Mouse (Mus musculus) heart, embryonic 11.5 days (tissue): Measurements from ENCODE around the gene Chchd10. TPM values are rescaled to one million over a fixed set of nuclear protein-coding genes. Genes with fewer than 3 reads are reported as not detected.

Experiments used
- polyA plus RNA-seq: library from polyadenylated mRNA; unstranded; fragments of >200 nt; fragmentation: Nextera tagmentation; extraction: Ambion mirVana; gene quantifications from 2 replicates; pipeline ENCODE4 v1.2.1, GENCODE M21; 2014

Chchd10 gene
- polyA plus RNA-seq, 1 experiment from 2014 or later = 414 TPM

Other genes starting within 250 kb of the Chchd10 start
- gene Cabin1, start 168.8 kb upstream of the Chchd10 start, polyA plus RNA-seq = 18.5 and 28.6 TPM in 2 replicates
- 41.1 and 44.4 TPM in 2 replicates for gene Ddt, start 159.7 kb upstream of the Chchd10 start, polyA plus RNA-seq
- gene Gm20441, start 152.2 kb upstream of the Chchd10 start, polyA plus RNA-seq = not detected in 2 replicates
- 3.0 and 3.4 TPM in 2 replicates for gene Gstt3, start 151.7 kb upstream of the Chchd10 start, polyA plus RNA-seq
- gene Gstt1, start 134.5 kb upstream of the Chchd10 start, polyA plus RNA-seq = 4.3 and 5.1 TPM in 2 replicates
- not detected in 2 replicates for gene Gstt4, start 110.6 kb upstream of the Chchd10 start, polyA plus RNA-seq
- 8.7 and 8.8 TPM in 2 replicates for gene Gstt2, start 95.7 kb upstream of the Chchd10 start, polyA plus RNA-seq
- gene Mif, start 72.9 kb upstream of the Chchd10 start, polyA plus RNA-seq = 2,705 and 2,898 TPM in 2 replicates
- 2.4 and 3.4 TPM in 2 replicates for gene Derl3, start 39.7 kb upstream of the Chchd10 start, polyA plus RNA-seq
- 131 and 139 TPM in 2 replicates for gene Smarcb1, start 11.5 kb upstream of the Chchd10 start, polyA plus RNA-seq
- gene Mmp11, start 3.4 kb downstream of the Chchd10 start, polyA plus RNA-seq = 17.5 and 26.0 TPM in 2 replicates
- gene Gm867, start 7.5 kb downstream of the Chchd10 start, polyA plus RNA-seq = 2.3 and 2.8 TPM in 2 replicates
- gene Vpreb3, start 9.9 kb downstream of the Chchd10 start, polyA plus RNA-seq = 0.89 and 0.92 TPM in 2 replicates
- 0.18 TPM in 1 of 2 replicates, not detected in the other for gene Gm5134, start 21.4 kb downstream of the Chchd10 start, polyA plus RNA-seq
- 22.0 and 23.6 TPM in 2 replicates for gene Zfp280b, start 99.5 kb downstream of the Chchd10 start, polyA plus RNA-seq
- not detected in 2 replicates for gene Slc5a4b, start 177.8 kb downstream of the Chchd10 start, polyA plus RNA-seq
- gene Slc5a4a, start 214.3 kb downstream of the Chchd10 start, polyA plus RNA-seq = not detected in 2 replicates